Mouse (Mus musculus) erythroid progenitor cell, adult 5-6 weeks (primary cell): ENCODE measurements around the gene Srd5a1. TPM values are rescaled to one million over a fixed set of nuclear protein-coding genes. Genes with fewer than 3 reads are reported as not detected.
A peak's percentile ranks its signal among the peaks of the same experiment; 100 is the strongest.
"Not testable (repeated sequence)": the region's sequence is repeated elsewhere in the genome, so short reads cannot be mapped to it uniquely, and the experiment has no call there.

ENCODE experiments used
- ATAC-seq: replicated peaks from 2 replicates; pipeline ENCODE4 v1.8.0; 2016; ENCODE audit warnings: moderate number of reproducible peaks, mild to moderate bottlenecking, moderate TSS enrichment, inconsistent platforms; ENCODE audit not compliant: poor library complexity, low FRiP score, severe bottlenecking
- total RNA-seq, 2 experiments: library from RNA; stranded (forward) in 1 of 2; stranded (reverse) in 1 of 2; fragments of 150-400 nt in 1 of 2; fragments of 186-747, 209-891 nt in 1 of 2; gene quantifications; 2 replicates each; pipeline versions ENCODE4 v1.2.3 to v1.2.4; 2015 to 2017; ENCODE audit warnings: low replicate concordance in 2 of 2

Gene Srd5a1
- total RNA-seq, 2 experiments from 2014 or later: 2.1 TPM; not detected in 1

- no peak for ATAC-seq
Measured at GRCm38 (mm10) chr13:69583591-69583990, 27.7 kb downstream of the Srd5a1 start.

- ATAC-seq: no peak
Measured at GRCm38 (mm10) chr13:69582411-69582810, 28.8 kb downstream of the Srd5a1 start.

DNA sequence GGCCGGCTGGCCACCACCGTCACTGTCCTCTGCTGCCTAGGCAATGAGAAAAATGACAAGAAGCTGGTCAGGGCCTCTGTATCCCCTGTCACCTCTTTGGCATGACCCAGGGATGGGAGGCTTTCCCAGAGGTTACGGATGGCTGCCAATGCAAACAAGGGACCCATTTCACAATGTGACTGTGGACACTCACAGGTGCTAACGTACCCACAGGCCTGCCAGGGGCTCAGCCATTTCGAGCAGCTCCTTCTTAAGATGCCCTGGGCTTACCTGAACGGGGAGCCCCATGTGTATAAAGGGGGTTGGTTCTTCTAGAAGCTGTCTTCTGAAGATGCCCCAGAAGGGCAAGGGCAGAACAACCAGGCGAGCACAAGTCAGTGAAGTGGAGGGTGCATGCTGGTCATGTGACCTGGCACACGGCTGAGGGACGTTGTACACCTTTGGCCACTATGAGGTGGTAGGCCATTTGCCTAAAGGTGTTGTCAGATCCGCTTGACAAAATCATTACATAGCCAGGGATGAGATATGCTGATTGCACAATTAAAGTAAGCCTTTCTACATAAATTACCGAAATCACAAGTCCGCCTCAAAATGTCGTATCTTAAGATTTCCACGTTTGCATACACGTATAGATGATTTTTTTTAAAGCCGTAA lies 33.9 kb downstream of the Srd5a1 start:
- ATAC-seq: no peak

- no peak for ATAC-seq
Measured at GRCm38 (mm10) chr13:69576676-69577075, 34.6 kb downstream of the Srd5a1 start.

DNA sequence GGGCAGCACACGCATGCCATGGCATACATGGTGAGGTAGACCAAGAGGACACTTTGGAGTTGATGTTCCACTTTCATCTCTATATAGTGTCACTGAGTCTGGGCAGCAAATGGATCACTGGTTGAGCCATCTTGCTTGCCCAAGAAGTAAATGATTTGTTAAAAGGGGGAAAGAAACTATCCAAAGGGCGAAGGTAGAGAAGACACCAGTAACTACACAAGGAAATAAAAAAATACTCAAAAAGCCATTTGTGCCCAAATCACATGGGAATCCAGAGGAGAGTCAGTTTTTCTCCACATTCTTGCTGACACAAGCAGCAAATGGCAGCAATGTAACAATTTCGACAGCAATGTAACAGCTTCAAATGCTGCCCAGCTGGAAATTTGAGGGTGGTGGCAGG lies 38.6 kb downstream of the Srd5a1 start:
- ATAC-seq: no peak

DNA sequence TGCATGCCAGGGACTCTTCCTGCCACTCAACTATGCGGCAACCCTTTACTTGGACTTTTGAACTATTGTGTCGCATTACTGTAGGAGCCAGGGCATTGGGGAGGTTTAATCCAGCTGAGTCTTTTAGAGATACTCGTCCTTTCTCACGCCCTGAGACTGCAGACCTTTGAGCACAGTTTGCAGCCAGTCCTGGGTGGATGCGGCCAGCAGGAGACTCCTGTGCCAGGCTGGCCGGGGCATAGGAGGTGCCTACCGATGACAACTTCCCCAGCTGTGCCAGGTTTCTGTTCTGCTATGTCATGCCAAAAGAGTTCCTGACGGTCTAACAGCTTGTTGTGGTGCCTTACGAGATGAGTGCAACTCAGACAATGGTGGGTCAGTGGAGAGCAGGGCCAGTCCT lies 42.0 kb downstream of the Srd5a1 start:
- ATAC-seq: no peak

DNA sequence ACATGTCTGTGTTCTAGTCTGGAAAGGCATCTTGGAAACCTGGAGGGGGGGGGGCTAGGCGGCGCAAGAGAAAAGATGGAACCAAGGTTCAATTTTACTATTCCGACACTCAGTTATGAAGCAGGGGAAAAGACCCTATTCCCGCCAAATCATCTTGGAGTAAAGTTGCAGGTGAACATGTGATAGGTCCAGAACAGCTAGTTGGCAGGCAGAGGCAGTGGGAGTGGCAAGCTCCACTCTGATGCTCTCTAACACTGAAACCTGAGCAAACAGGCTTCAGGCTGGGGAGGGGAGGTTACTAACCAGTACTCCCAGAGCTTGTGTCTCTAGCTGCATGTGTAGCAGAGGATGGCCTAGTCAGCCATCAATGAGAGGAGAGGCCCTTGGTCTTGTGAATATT lies 45.8 kb downstream of the Srd5a1 start:
- not testable (repeated sequence) for ATAC-seq

DNA sequence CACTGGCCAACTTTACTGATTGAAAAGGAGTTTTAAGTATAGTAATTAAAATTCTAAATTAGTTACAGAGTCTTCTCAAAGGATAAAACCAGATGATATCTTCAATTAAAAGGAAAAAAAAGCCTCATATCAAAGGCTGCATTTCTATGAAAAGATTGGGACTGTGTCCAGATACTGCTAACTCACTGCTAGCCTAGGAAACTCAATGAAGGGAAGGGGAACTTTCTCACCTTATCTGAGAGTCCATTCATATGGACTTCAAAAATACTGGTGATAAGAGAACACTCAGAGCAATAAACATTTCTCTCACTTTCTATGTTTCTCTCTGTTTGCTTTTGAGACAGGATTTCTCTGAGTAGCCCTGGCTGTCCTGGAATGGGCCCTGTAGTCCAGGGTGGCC lies 46.7 kb downstream of the Srd5a1 start:
- no peak for ATAC-seq

- ATAC-seq: no peak
Measured at GRCm38 (mm10) chr13:69563905-69564304, 47.3 kb downstream of the Srd5a1 start.

- ATAC-seq: no peak
Measured at GRCm38 (mm10) chr13:69562654-69563574, 48.3 kb downstream of the Srd5a1 start.

- ATAC-seq: no peak
Measured at GRCm38 (mm10) chr13:69562004-69562403, 49.2 kb downstream of the Srd5a1 start.

GRCm38 (mm10) chr13:69559291-69559961 lies 51.8 kb downstream of the Srd5a1 start:
- ATAC-seq: no peak

- no peak for ATAC-seq
Measured at GRCm38 (mm10) chr13:69558098-69558660, 53.1 kb downstream of the Srd5a1 start.

GRCm38 (mm10) chr13:69556728-69557127 lies 54.5 kb downstream of the Srd5a1 start:
- ATAC-seq: no peak

DNA sequence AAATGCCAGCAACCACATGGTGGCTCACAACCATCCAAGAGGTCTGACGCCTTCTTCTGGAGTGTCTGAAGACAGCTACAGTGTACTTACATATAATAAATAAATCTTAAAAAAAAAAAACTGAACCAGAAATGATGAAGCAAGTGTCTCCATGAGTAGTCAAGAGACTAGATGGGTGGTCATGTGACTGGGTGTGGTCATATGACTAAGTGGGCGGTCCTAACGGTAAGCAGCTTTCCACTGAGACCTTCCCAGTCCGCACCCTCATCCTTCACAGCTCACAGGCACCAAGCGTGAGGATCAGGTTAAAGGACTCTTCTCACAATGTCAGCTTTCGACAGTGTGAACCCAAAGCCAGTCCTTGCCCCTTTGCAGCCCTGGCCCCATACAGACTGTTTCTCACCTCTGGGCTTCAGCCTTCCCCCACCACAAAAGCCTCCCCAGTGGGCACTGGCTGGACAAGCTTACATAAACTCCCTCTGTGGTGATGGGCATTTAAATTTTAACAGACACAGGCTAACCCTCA lies 55.2 kb downstream of the Srd5a1 start:
- no peak for ATAC-seq

- ATAC-seq: no peak
Measured at GRCm38 (mm10) chr13:69555045-69555444, 56.2 kb downstream of the Srd5a1 start.

- no peak for ATAC-seq
Measured at GRCm38 (mm10) chr13:69554255-69554654, 57.0 kb downstream of the Srd5a1 start.

DNA sequence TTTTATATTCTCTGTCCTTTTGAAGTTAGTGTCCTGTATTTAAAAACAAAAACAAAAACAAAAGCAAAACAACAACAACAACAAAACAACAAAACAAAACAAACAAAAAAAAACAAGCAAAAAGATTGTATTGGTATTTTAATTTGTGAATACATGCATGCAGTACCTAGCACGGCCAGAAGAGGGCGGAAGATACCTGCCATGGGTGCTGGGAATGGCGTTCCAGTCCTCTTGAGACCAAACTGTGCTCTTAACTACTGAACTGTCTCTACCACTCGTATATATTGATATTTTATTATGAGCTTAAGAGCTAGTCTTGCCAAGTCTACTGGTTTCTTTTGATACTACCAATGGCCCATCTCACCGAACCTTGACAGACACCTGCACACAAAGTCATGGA lies 58.2 kb downstream of the Srd5a1 start:
- 0 out of 2 replicates have a peak, but pooled peaks have one; percentile 42 for ATAC-seq

DNA sequence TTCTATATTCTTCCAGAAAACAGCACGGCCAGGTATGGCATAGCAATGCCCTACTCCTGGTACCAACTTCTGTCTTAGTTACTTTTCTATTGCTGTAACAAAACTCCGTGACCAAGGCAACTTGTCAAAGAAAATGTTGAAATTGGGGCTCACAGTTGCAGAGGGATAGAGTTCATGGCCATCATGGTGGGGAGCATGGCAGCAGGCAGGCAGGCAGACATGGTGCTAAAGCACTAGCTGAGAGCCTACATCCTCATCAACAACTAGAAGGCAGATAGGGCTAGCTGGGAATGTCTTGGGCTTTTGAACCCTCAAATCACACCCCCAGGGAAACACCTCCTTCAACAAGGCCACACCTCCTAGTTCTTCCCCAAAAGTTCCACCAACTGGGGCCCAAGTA lies 60.4 kb downstream of the Srd5a1 start:
- ATAC-seq: no peak

GRCm38 (mm10) chr13:69549980-69550379 lies 61.3 kb downstream of the Srd5a1 start:
- ATAC-seq: no peak
